Mouse (Mus musculus) liver, adult 2 months (tissue): ENCODE measurements around the gene Med21.

Experiments
- CTCF ChIP-seq: fragments of 200-500 bp; IDR thresholded peaks from 2 replicates; pipeline ENCODE4 v1.5.1; 2011; ENCODE audit warnings: low read depth, low read length, control low read depth
- POLR2A ChIP-seq: fragments of 200-500 bp; IDR thresholded peaks from 2 replicates; pipeline ENCODE4 v1.6.1; 2011; ENCODE audit warnings: low read length, control low read depth; ENCODE audit not compliant: insufficient read depth; ENCODE audit errors: extremely low read depth

- TF ChIP-seq CTCF, result no peak
- no peak for TF ChIP-seq POLR2A
These were observed 8.7 kb upstream of the Med21 start for GRCm38 (mm10) chr6:146633629-146634014.
